Mouse (Mus musculus): ENCODE measurements at regions not wholly inside any gene's neighbourhood (a gene's known extent, or its start where the extent isn't known, plus 50 kb on each side); places are given as distances from the start of the nearest gene placed in this dataset.

GRCm38 (mm10) chr2:105615891-105616733 is 52.6 kb upstream of the Pax6 start:
- Histone ChIP-seq H3K4me1 (replicated peaks) (peaks cover 30% of the 10 kb centered on the region), H3K4me3 (replicated peaks) (0 out of 2 replicates have a peak overlapping the region, but pooled peaks have one; percentile 10), H3K9ac (replicated peaks) (no peak overlapping the region), H3K4me2 (replicated peaks) (peak overlapping the region; percentile 45), H3K27ac (peak overlapping the region; percentile 48; the same call in 1 of the 2 replicates), H3K36me3 (no peaks in the 10 kb centered on the region), H3K9me3 (no peaks in the 10 kb centered on the region), H3K27me3 (peaks cover 47% of the 10 kb centered on the region)
- peak; percentile 76 for ATAC-seq
- WGBS = 23% methylated on average over 18 of the region's 18 CpGs
